Mouse (Mus musculus) right cerebral cortex, postnatal 14 days (tissue): ENCODE results near the gene Prox1.

ENCODE experiments used
- DNase-seq: peaks from one replicate; pipeline ENCODE4 v3.0.0; 2022

The Prox1 gene

DNA sequence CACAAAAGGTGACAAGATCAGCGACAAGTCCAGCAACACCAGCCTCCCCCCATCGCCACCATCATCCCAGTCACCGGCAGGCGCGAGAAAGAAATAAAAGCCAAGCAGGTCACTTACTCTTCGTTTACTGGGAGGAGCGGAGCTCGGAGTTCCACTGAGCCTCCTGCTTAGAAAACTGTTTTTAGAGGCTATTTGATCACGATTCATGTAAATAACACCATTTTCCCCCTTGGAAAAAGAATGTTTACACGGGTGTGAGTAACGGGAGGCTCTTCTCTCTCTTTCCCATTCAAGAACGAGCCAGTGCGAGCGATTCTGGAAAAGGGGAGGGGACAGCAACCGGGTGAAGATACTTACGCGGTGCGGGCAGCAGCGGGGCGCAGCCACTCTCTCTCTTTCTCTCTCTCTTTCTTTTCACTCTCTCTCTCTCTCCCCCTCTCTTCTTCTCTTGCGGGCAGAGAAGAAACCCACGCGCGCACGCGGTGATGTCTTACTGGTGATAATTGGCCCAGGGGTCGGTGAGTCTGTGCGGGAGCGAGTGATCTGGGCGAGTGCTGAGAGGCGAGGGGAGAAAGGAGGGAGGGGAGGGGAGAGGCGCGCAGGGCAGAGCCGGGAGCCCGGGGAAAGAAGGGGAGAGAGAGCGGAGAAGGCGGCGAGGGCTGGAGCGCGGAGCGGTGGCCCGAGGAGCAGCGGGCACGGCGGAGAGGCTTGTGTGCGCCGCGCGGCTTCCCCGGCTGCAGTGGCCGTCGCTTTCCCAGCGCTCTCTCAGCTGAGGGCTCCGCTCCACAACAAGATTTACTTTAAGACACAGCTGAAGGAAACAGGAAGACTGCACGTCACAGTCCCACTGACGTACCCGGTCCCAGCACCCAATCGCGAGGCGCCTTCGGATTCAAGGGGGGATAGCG lies at the start of gene Prox1:
Gene Prox1 (minus strand): TSS at position 804 of the 908 bp plus-strand sequence.
- DNase-seq = peak; percentile 48

GRCm38 (mm10) chr1:190216621-190217020 lies 46.1 kb upstream of the Prox1 start:
- DNase-seq = no peak

GRCm38 (mm10) chr1:190214626-190215025 lies 44.1 kb upstream of the Prox1 start:
- no peak for DNase-seq

DNA sequence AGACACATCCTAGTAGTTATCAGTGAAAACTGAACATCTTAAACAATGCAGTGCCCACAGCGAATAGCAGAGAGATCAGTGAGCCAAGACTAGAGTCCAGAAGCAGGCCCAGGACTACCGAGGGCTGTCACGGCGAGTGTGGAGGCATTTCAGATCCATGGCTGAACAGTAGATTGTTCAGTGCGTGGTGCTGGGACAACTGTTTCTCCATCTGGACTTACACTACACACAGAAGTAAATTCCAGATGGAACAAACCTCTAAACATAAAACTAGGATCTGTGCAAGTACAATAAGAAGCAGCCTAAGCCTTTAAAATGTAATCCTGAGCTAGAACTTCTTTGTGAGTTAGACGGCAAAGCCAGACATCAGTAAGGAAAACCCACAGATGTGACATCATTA lies 42.7 kb upstream of the Prox1 start:
- DNase-seq = peak; percentile 8

GRCm38 (mm10) chr1:190207246-190207645 lies 36.7 kb upstream of the Prox1 start:
- no peak for DNase-seq

DNA sequence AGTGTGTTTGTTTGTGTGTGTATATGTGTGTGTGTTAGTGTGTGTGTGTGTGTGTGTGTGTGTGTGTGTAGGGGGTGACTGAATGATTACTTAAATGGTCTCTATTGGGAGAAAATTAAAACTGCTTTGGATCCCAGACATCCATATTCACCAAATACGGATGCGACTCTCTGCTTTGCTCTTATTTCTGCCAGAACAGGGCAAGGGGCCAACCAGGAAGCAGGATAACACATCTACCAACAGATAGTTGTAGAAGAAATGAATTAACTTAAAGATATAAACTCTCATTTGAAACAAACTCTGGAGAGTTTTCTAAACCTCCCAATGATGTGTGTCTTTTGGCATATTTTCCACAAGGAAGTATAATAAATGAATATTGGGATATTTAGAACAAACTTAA lies 35.2 kb upstream of the Prox1 start:
- no peak for DNase-seq

DNA sequence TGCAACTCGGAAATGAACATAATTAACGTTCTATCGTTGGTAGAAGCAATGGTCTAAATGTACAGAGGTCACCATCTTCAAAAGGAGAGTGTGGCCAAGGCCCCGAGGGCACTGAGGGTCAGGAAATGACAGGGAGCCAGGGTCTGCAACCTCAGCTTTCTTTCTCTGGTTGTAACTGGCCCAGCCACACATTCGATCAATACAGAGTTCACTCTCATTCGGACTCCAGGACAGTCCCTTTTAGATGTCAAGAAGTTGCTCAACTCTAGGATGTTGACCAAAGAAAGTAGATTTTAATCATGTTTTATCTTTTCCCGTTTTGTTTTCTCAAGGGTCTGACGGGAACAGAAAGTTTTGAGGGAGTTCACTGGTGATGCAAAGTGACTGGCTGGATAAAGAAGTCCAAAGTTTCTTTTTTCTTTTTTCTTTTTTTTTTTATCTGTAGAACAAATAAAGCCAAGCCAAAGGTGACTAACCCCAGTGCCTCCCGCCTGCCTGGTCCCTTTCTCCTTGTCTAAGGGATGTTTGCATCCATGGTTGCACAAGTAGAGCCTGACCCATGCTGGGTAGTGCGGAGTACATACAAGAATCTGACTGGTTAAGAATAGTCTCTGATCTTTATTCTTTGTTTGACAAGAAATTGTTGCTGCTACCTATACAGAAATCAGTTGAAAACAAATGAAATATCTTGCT lies 34.0 kb upstream of the Prox1 start:
- DNase-seq = no peak

- no peak for DNase-seq
These were observed 31.2 kb upstream of the Prox1 start for GRCm38 (mm10) chr1:190201696-190202095.

DNA sequence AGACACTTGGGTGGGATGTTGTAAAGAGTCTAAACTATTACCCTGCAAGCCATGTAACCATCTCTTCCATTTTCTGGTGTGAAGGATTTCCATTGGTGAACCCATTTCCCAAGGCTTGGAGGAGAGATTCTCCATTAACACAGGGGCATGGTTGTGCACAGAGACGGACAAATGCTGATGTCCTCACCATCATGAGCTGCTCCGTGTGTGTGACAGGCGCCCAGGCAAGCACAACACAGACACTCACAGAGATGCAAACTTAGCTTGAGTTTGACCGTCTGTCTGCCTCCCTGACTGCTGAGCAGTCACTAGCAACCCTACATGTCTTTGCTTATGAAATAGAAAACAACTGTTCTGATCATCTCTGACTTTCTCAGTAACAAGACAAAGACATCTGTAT lies 30.5 kb upstream of the Prox1 start:
- no peak for DNase-seq

- DNase-seq = no peak
These were observed 27.7 kb upstream of the Prox1 start for GRCm38 (mm10) chr1:190198247-190198646.

- DNase-seq = no peak
These were observed 21.5 kb upstream of the Prox1 start for GRCm38 (mm10) chr1:190192011-190192410.

DNA sequence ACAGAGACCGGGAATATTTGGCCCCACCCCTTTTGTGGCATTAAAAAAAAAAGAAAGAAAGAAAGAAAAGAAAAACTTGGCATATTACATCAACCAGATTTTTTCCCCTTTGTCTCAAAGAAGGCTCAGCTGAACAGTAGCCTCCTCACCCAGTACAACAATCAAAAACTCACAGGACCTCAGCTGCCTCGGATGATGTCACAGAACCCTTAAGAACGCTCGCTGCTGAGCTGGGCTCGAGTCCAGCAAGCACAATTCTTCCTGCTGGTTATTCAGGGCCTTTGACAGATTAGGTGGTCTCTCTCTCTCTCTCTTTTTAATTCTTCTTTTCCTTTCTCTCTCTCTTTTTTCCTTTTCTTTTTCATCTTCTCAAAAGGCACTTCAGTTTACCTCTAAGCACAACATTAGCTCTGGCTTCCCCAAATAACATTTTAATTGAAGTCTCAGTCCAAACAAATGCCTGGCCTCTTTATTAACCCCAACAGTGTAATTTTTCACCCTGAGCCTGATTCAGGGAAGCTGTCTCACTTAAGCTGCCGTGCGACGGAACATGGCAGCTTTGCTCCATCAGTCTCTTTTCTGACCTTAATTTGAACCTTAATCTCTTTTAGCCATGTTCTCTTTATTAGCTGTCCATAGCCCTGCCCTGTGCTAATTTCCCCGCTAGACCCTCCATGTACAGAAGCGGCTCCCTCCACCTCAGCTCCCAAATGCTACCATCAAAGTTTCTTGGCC lies 19.9 kb upstream of the Prox1 start:
- DNase-seq = no peak

DNA sequence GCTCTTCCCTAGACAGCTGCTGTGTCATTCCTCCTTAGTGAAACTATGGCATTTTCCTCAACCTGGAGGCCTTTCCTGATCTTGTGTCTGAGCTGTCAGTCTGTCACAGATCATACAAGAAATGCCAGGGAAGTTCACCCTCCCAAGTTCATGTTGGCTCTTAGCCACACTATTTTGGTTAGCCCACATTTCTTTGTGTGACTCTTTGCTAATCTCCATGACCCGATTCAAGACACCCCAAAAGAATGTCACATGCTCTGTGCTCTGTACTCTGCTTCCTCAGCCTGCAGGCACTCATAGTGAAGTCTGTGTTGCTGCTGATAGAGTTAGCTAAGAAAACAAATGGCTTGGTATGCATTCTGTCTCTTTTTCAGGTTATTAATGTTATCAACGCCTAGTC lies 18.6 kb upstream of the Prox1 start:
- DNase-seq = no peak

DNA sequence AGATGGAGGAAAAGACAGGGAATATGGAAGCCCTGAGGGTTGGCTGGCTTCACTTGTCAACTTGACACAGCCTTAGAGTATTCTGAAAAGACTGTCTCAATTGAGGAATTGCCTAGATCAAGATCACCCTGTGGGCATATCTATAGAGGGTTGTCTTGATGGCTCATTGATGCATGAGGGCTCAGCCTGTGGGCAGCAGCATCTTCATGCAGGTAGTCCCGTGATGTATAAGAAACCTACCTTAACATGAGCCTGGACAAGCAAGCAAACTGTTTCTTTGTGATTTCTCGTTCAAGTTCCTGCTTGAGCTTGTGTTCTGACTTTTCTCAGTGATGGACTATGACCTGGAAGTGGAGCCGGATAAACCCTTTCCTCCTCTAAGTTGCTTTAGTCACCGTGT lies 15.8 kb upstream of the Prox1 start:
- no peak for DNase-seq

- no peak for DNase-seq
These were observed 14.8 kb upstream of the Prox1 start for GRCm38 (mm10) chr1:190185284-190185683.

GRCm38 (mm10) chr1:190183574-190183973 lies 13.1 kb upstream of the Prox1 start:
- DNase-seq = no peak

GRCm38 (mm10) chr1:190181765-190182164 lies 11.3 kb upstream of the Prox1 start:
- no peak for DNase-seq

DNA sequence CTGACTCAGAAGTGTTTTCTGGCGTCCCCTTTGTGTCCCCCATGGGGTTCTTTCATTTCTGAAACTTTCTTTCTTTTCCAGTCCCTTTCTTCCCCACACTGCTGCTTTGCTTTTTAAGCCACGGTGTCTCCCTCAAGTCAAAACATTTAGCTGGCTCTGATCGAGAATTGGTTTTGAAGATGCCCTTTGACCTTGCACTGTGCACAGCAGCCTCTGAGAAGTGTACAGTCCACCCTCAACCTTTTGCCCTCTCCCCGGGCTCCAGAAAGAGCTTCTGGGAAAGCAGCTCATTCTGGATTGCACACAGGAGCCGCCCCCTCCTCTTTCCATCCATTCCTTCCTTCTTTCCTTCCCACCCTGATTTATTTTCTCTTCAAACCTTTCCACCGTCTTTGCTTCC lies 10.3 kb upstream of the Prox1 start:
- DNase-seq = no peak

DNA sequence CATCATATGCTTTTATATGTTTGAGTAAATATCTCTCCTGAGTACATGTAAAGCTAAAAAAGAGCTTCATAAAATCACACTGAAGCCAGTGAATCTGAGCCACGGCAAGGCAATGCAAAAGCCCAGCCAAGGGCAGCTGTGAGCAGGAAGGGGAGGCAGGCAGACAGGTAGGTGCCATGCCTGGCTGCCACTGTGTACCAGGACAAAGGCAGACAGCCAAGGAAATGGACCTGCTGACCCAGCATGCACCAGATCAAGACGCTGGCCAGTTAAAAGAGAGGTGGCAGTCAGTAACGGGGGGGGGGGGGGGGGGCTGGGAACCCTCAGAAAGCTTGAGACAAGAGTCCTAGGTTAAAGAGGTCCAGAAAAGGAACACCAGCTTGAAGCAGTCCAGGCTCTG lies 6.4 kb upstream of the Prox1 start:
- DNase-seq = no peak

DNA sequence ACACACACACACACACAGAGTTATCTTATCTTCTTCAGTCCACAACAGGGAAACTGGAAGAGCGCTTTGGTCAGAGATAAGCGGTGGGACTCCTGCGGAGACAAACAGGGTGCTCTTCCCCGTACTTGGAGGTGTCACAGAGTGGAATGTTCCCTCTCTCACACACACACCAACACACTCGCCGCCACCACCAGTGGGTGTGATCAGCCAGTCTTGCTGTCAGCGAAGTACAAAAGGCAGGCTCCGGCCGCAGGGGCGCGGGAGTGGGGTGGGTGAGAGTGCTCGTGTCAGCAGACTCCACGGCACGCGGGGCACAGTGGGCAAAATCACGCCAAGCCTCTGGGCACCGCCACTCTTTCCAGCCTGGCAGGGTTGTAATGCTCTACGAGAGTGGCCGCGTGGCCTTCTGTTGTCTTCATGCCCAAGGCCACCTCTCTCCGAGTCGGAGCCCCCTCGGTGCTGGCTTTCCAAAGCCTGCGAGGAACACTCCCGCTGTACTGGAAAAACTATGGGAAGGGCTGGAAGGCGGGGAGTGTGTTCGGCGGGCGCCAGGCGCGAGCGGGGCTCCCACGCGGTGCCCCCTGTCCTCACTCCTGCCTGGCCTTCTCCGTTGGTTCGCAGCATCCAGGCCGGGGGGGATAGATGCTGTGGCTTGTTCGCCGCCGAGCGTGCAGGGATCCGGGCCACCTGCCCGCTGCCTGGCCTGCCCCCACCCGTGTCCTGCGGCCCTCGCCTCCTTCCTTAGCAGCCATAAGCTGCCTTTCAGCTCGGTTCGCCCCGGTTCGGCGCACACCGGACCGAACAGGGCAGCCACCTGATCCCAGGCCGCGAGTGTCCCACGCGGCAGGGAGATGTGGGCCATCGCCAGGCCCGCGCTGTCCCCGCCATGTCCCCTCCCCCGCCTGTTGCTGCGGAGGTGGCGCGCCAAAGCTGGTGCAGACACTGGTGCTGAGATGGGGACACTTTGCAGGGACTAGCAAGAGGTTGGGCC lies 4.5 kb upstream of the Prox1 start:
- DNase-seq = no peak

- DNase-seq = no peak
These were observed 3.7 kb upstream of the Prox1 start for GRCm38 (mm10) chr1:190174231-190174630.

GRCm38 (mm10) chr1:190173596-190173995 lies 3.1 kb upstream of the Prox1 start:
- DNase-seq = no peak
